Mouse (Mus musculus): ENCODE results near the gene Ugt1a6a.
"Not testable (repeated sequence)": the region's sequence is repeated elsewhere in the genome, so short reads cannot be mapped to it uniquely, and the experiment has no call there.

Ugt1a6a gene

GRCm38 (mm10) chr1:88135229-88135904, 758 bp downstream of the Ugt1a6a start:
- not testable (repeated sequence) for ATAC-seq (ENCODE audit: low TSS enrichment)

- ATAC-seq (ENCODE audit: low TSS enrichment) = no peak
These were observed 2.0 kb downstream of the Ugt1a6a start for GRCm38 (mm10) chr1:88136646-88137045.

- ATAC-seq (ENCODE audit: low TSS enrichment) = no peak
These were observed 2.7 kb downstream of the Ugt1a6a start for GRCm38 (mm10) chr1:88137264-88137663.

GRCm38 (mm10) chr1:88138145-88138544, 3.5 kb downstream of the Ugt1a6a start:
- ATAC-seq (ENCODE audit: low TSS enrichment) = no peak

GRCm38 (mm10) chr1:88140492-88140891, 5.9 kb downstream of the Ugt1a6a start:
- ATAC-seq (ENCODE audit: low TSS enrichment) = not testable (repeated sequence)

- peak; percentile 81 for ATAC-seq (ENCODE audit: low TSS enrichment)
These were observed 9.5 kb downstream of the Ugt1a6a start for GRCm38 (mm10) chr1:88143966-88144675.

- ATAC-seq (ENCODE audit: low TSS enrichment) = not testable (repeated sequence)
These were observed 10.7 kb downstream of the Ugt1a6a start for GRCm38 (mm10) chr1:88145278-88145677.

GRCm38 (mm10) chr1:88150133-88150532, 15.5 kb downstream of the Ugt1a6a start:
- ATAC-seq (ENCODE audit: low TSS enrichment) = not testable (repeated sequence)

GRCm38 (mm10) chr1:88158430-88158829, 23.8 kb downstream of the Ugt1a6a start:
- no peak for ATAC-seq (ENCODE audit: low TSS enrichment)

- no peak for ATAC-seq (ENCODE audit: low TSS enrichment)
These were observed 31.1 kb downstream of the Ugt1a6a start, which contains the start of gene Ugt1a5 for GRCm38 (mm10) chr1:88165711-88166110. Gene Ugt1a5, plus strand, starts transcription at chr1:88166012.

GRCm38 (mm10) chr1:88172190-88172589, 37.6 kb downstream of the Ugt1a6a start:
- ATAC-seq (ENCODE audit: low TSS enrichment) = not testable (repeated sequence)

GRCm38 (mm10) chr1:88179657-88180056, 45.0 kb downstream of the Ugt1a6a start:
- no peak for ATAC-seq (ENCODE audit: low TSS enrichment)

- ATAC-seq (ENCODE audit: low TSS enrichment) = no peak
These were observed 51.8 kb downstream of the Ugt1a6a start for GRCm38 (mm10) chr1:88186325-88186935.

GRCm38 (mm10) chr1:88192136-88192535, 57.5 kb downstream of the Ugt1a6a start:
- no peak for ATAC-seq (ENCODE audit: low TSS enrichment)

- no peak for ATAC-seq (ENCODE audit: low TSS enrichment)
These were observed 61.1 kb downstream of the Ugt1a6a start for GRCm38 (mm10) chr1:88195687-88196086.

GRCm38 (mm10) chr1:88197443-88197842, 62.8 kb downstream of the Ugt1a6a start:
- no peak for ATAC-seq (ENCODE audit: low TSS enrichment)

- ATAC-seq (ENCODE audit: low TSS enrichment) = no peak
These were observed 65.4 kb downstream of the Ugt1a6a start for GRCm38 (mm10) chr1:88199996-88200395.

- no peak for ATAC-seq (ENCODE audit: low TSS enrichment)
These were observed 65.8 kb downstream of the Ugt1a6a start, which contains the start of gene Ugt1a2 for GRCm38 (mm10) chr1:88200456-88200855. Gene Ugt1a2, plus strand, starts transcription at chr1:88200601.

GRCm38 (mm10) chr1:88205294-88205922, 70.8 kb downstream of the Ugt1a6a start, which contains the start of gene Dnajb3:
Gene Dnajb3, minus strand, starts transcription at chr1:88205782.
- ATAC-seq (ENCODE audit: low TSS enrichment) = peak; percentile 100

- ATAC-seq (ENCODE audit: low TSS enrichment) = no peak
These were observed 72.4 kb downstream of the Ugt1a6a start for GRCm38 (mm10) chr1:88206843-88207479.

GRCm38 (mm10) chr1:88211812-88212211, 77.2 kb downstream of the Ugt1a6a start, which contains the start of gene Ugt1a1:
Gene Ugt1a1, plus strand, starts transcription at chr1:88211959.
- no peak for ATAC-seq (ENCODE audit: low TSS enrichment)

Data from frontal cortex, adult (tissue).